Mouse (Mus musculus) midbrain, embryonic 10.5 days (tissue): ENCODE measurements around the gene Sp110. TPM values are rescaled to one million over a fixed set of nuclear protein-coding genes. Genes with fewer than 3 reads are reported as not detected.
"Not testable (repeated sequence)": the region's sequence is repeated elsewhere in the genome, so short reads cannot be mapped to it uniquely, and the experiment has no call there.

Source experiments
- DNase-seq: peaks from one replicate; pipeline ENCODE4 v3.0.0-alpha.2; 2017; ENCODE audit warnings: low spot score
- H3K27ac ChIP-seq: fragments of 300-500 bp; sonication (generic); replicated peaks from 2 replicates; pipeline ENCODE4 v1.5.1; 2016; ENCODE audit warnings: mild to moderate bottlenecking
- H3K27me3 ChIP-seq: fragments of 300-500 bp; sonication (generic); 2 replicates; pipeline ENCODE4 v1.6.1; 2016; ENCODE audit warnings: low read depth, mild to moderate bottlenecking; ENCODE audit not compliant: poor library complexity, severe bottlenecking
- H3K36me3 ChIP-seq: fragments of 300-500 bp; sonication (generic); 2 replicates; pipeline ENCODE4 v1.6.1; 2016; ENCODE audit warnings: mild to moderate bottlenecking, moderate library complexity
- H3K4me1 ChIP-seq: fragments of 300-500 bp; sonication (generic); 2 replicates; pipeline ENCODE4 v1.6.1; 2016
- H3K4me3 ChIP-seq: fragments of 300-500 bp; sonication (generic); 2 replicates; pipeline ENCODE4 v1.5.1; 2016; ENCODE audit warnings: mild to moderate bottlenecking, moderate library complexity
- H3K9me3 ChIP-seq: fragments of 300-500 bp; sonication (generic); replicated peaks from 2 replicates; pipeline ENCODE4 v1.6.1; 2016; ENCODE audit warnings: mild to moderate bottlenecking
- WGBS: fragments of 180-500 bp; shearing (Covaris S2); methylation state at CpG from one replicate; pipeline ENCODE4 v1.1.7; 2016; 5-methylcytosine and 5-hydroxymethylcytosine counted together
- polyA plus RNA-seq: library from polyadenylated mRNA; unstranded; fragments of >200 nt; fragmentation: Nextera tagmentation; extraction: Ambion mirVana; gene quantifications from 2 replicates; pipeline ENCODE4 v1.2.1, GENCODE M21; 2016

The Sp110 gene
- 0.54 and 0.96 TPM in 2 replicates for polyA plus RNA-seq

- 79% methylated on average over 17 of the region's 17 CpGs for WGBS
- not testable (repeated sequence) for H3K9me3 ChIP-seq, H3K27me3 ChIP-seq, H3K4me3 ChIP-seq, H3K4me1 ChIP-seq, H3K27ac ChIP-seq, H3K36me3 ChIP-seq, DNase-seq
Measured at GRCm38 (mm10) chr1:85598271-85599012, at the start of gene Sp110. Gene Sp110, minus strand, starts transcription at chr1:85598817.

- peaks cover 11% of the 10 kb centered on the region for H3K9me3 ChIP-seq
- not testable (repeated sequence) for H3K4me3 ChIP-seq, H3K4me1 ChIP-seq, H3K27ac ChIP-seq, H3K36me3 ChIP-seq, H3K27me3 ChIP-seq, DNase-seq
- WGBS, result 81% methylated on average over 4 of the region's 4 CpGs
Measured at GRCm38 (mm10) chr1:85638144-85638543, 39.5 kb upstream of the Sp110 start.

GRCm38 (mm10) chr1:85636936-85637335 lies 38.3 kb upstream of the Sp110 start:
- H3K27me3 ChIP-seq, DNase-seq, H3K27ac ChIP-seq, H3K4me3 ChIP-seq, H3K4me1 ChIP-seq, H3K36me3 ChIP-seq: not testable (repeated sequence)
- peaks cover 11% of the 10 kb centered on the region for H3K9me3 ChIP-seq
- 66% methylated on average over 3 of the region's 3 CpGs for WGBS

- not testable (repeated sequence) for H3K4me1 ChIP-seq, H3K36me3 ChIP-seq, DNase-seq, H3K4me3 ChIP-seq, H3K27me3 ChIP-seq, H3K27ac ChIP-seq, H3K9me3 ChIP-seq
- 73% methylated on average over 1 of the region's 1 CpGs for WGBS
Measured at GRCm38 (mm10) chr1:85618689-85619088, 20.1 kb upstream of the Sp110 start.

GRCm38 (mm10) chr1:85617161-85617560 lies 18.5 kb upstream of the Sp110 start:
- H3K4me1 ChIP-seq, H3K4me3 ChIP-seq, H3K27me3 ChIP-seq, H3K27ac ChIP-seq, DNase-seq, H3K36me3 ChIP-seq, H3K9me3 ChIP-seq: not testable (repeated sequence)
- WGBS, result 68% methylated on average over 4 of the region's 5 CpGs

- not testable (repeated sequence) for H3K4me3 ChIP-seq, H3K4me1 ChIP-seq, H3K27me3 ChIP-seq, H3K27ac ChIP-seq, DNase-seq, H3K9me3 ChIP-seq, H3K36me3 ChIP-seq
- WGBS, result 78% methylated on average over 3 of the region's 3 CpGs
Measured at GRCm38 (mm10) chr1:85615819-85616218, 17.2 kb upstream of the Sp110 start.

- H3K27ac ChIP-seq, H3K27me3 ChIP-seq, H3K4me3 ChIP-seq, DNase-seq, H3K4me1 ChIP-seq, H3K36me3 ChIP-seq: not testable (repeated sequence)
- 90% methylated on average over 3 of the region's 3 CpGs for WGBS
- H3K9me3 ChIP-seq, result peaks cover 12% of the 10 kb centered on the region; the same call in 1 of the 2 replicates
Measured at GRCm38 (mm10) chr1:85615096-85615495, 16.5 kb upstream of the Sp110 start.

- not testable (repeated sequence) for H3K4me3 ChIP-seq, DNase-seq, H3K27me3 ChIP-seq, H3K36me3 ChIP-seq, H3K4me1 ChIP-seq, H3K9me3 ChIP-seq, H3K27ac ChIP-seq
- WGBS, result no CpG with 5 or more reads among the region's 4 CpGs
Measured at GRCm38 (mm10) chr1:85610581-85610980, 12.0 kb upstream of the Sp110 start.

GRCm38 (mm10) chr1:85608361-85608760 lies 9.7 kb upstream of the Sp110 start:
- not testable (repeated sequence) for H3K36me3 ChIP-seq, H3K9me3 ChIP-seq, H3K27ac ChIP-seq, DNase-seq, H3K4me3 ChIP-seq, H3K4me1 ChIP-seq, H3K27me3 ChIP-seq
- WGBS, result 82% methylated on average over 3 of the region's 4 CpGs

- not testable (repeated sequence) for H3K4me3 ChIP-seq, H3K27ac ChIP-seq, H3K4me1 ChIP-seq, H3K27me3 ChIP-seq, DNase-seq, H3K36me3 ChIP-seq
- 100% methylated on average over 1 of the region's 1 CpGs for WGBS
- H3K9me3 ChIP-seq, result peaks cover 12% of the 10 kb centered on the region
Measured at GRCm38 (mm10) chr1:85604341-85604740, 5.7 kb upstream of the Sp110 start.

GRCm38 (mm10) chr1:85600794-85601193 lies 2.2 kb upstream of the Sp110 start:
- not testable (repeated sequence) for H3K27me3 ChIP-seq, H3K4me3 ChIP-seq, H3K36me3 ChIP-seq, DNase-seq, H3K27ac ChIP-seq, H3K4me1 ChIP-seq, H3K9me3 ChIP-seq
- 61% methylated on average over 4 of the region's 4 CpGs for WGBS

GRCm38 (mm10) chr1:85600078-85600477 lies 1.5 kb upstream of the Sp110 start, which contains the start of gene Sp140:
Gene Sp140, plus strand, starts transcription at chr1:85600378.
- 50% methylated on average over 1 of the region's 5 CpGs for WGBS
- H3K4me3 ChIP-seq, DNase-seq, H3K27me3 ChIP-seq, H3K36me3 ChIP-seq, H3K9me3 ChIP-seq, H3K4me1 ChIP-seq, H3K27ac ChIP-seq: not testable (repeated sequence)

GRCm38 (mm10) chr1:85592526-85592925 lies 6.1 kb downstream of the Sp110 start:
- H3K9me3 ChIP-seq, H3K27ac ChIP-seq, H3K4me1 ChIP-seq, H3K36me3 ChIP-seq, H3K27me3 ChIP-seq, H3K4me3 ChIP-seq, DNase-seq: not testable (repeated sequence)
- 89% methylated on average over 8 of the region's 8 CpGs for WGBS

- H3K36me3 ChIP-seq, result not testable (repeated sequence)
- whole genome bisulfite sequencing, result 80% methylated on average over 1 of the region's 2 CpGs
Measured at GRCm38 (mm10) chr1:85588697-85589096, 9.9 kb downstream of the Sp110 start.

More at GRCm38 (mm10) chr1:85588697-85589096, 9.9 kb downstream of the Sp110 start:
- DNase-seq, H3K9me3 ChIP-seq, H3K27ac ChIP-seq, H3K4me1 ChIP-seq, H3K4me3 ChIP-seq, H3K27me3 ChIP-seq: not testable (repeated sequence)
